Mouse (Mus musculus) hindbrain, embryonic 13.5 days (tissue): Measurements from ENCODE around the gene Olfr243. TPM values are rescaled to one million over a fixed set of nuclear protein-coding genes. Genes with fewer than 3 reads are reported as not detected.

Experiments
- polyA plus RNA-seq: library from polyadenylated mRNA; unstranded; fragments of >200 nt; fragmentation: Nextera tagmentation; extraction: Ambion mirVana; gene quantifications from 2 replicates; pipeline ENCODE4 v1.2.1, GENCODE M21; 2015

The Olfr243 gene
- polyA plus RNA-seq, 1 experiment from 2014 or later, result not detected

Other genes with a start within 250 kb of the Olfr243 start
- not detected in 2 replicates for gene Olfr608, start 244.8 kb upstream of the Olfr243 start, polyA plus RNA-seq
- gene Olfr609, start 216.6 kb upstream of the Olfr243 start, polyA plus RNA-seq, result not detected in 2 replicates
- not detected in 2 replicates for gene Olfr610, start 202.5 kb upstream of the Olfr243 start, polyA plus RNA-seq
- not detected in 2 replicates for gene Olfr611, start 193.8 kb upstream of the Olfr243 start, polyA plus RNA-seq
- gene Olfr612, start 172.0 kb upstream of the Olfr243 start, polyA plus RNA-seq, result not detected in 2 replicates
- not detected in 2 replicates for gene Olfr613, start 166.6 kb upstream of the Olfr243 start, polyA plus RNA-seq
- gene Olfr615, start 158.6 kb upstream of the Olfr243 start, polyA plus RNA-seq, result not detected in 2 replicates
- gene Olfr616, start 145.5 kb upstream of the Olfr243 start, polyA plus RNA-seq, result not detected in 2 replicates
- not detected in 2 replicates for gene Olfr617, start 141.6 kb upstream of the Olfr243 start, polyA plus RNA-seq
- 0.21 TPM in 1 of 2 replicates, not detected in the other for gene Olfr618, start 124.6 kb upstream of the Olfr243 start, polyA plus RNA-seq
- gene Olfr619, start 114.1 kb upstream of the Olfr243 start, polyA plus RNA-seq, result not detected in 2 replicates
- gene Olfr620, start 102.1 kb upstream of the Olfr243 start, polyA plus RNA-seq, result not detected in 2 replicates
- gene Olfr622, start 72.0 kb upstream of the Olfr243 start, polyA plus RNA-seq, result not detected in 2 replicates
- not detected in 2 replicates for gene Olfr623, start 51.0 kb upstream of the Olfr243 start, polyA plus RNA-seq
- gene Olfr624, start 43.5 kb upstream of the Olfr243 start, polyA plus RNA-seq, result 0.03 TPM in 1 of 2 replicates, not detected in the other
- gene Olfr625-ps1, start 32.0 kb upstream of the Olfr243 start, polyA plus RNA-seq, result not detected in 2 replicates
- gene Olfr628, start 15.7 kb downstream of the Olfr243 start, polyA plus RNA-seq, result not detected in 2 replicates
- gene Olfr629, start 30.3 kb downstream of the Olfr243 start, polyA plus RNA-seq, result not detected in 2 replicates
- not detected in 2 replicates for gene Olfr630, start 42.7 kb downstream of the Olfr243 start, polyA plus RNA-seq
- gene Olfr69, start 56.9 kb downstream of the Olfr243 start, polyA plus RNA-seq, result not detected in 2 replicates
- not detected in 2 replicates for gene Olfr68, start 65.0 kb downstream of the Olfr243 start, polyA plus RNA-seq
- gene Olfr67, start 77.2 kb downstream of the Olfr243 start, polyA plus RNA-seq, result not detected in 2 replicates
- 996 and 1,160 TPM in 2 replicates for gene Hbb-bt, start 99.3 kb downstream of the Olfr243 start, polyA plus RNA-seq
- 2,000 and 2,305 TPM in 2 replicates for gene Hbb-bs, start 113.4 kb downstream of the Olfr243 start, polyA plus RNA-seq
- gene Hbb-bh2, start 125.8 kb downstream of the Olfr243 start, polyA plus RNA-seq, result not detected in 2 replicates
- gene Hbb-bh1, start 128.5 kb downstream of the Olfr243 start, polyA plus RNA-seq, result 43.8 and 70.4 TPM in 2 replicates
- gene Hbb-y, start 138.5 kb downstream of the Olfr243 start, polyA plus RNA-seq, result 4,283 and 4,441 TPM in 2 replicates
- gene Olfr66, start 171.6 kb downstream of the Olfr243 start, polyA plus RNA-seq, result not detected in 2 replicates
- not detected in 2 replicates for gene Olfr64, start 179.8 kb downstream of the Olfr243 start, polyA plus RNA-seq
- gene Olfr65, start 188.8 kb downstream of the Olfr243 start, polyA plus RNA-seq, result not detected in 2 replicates
- not detected in 2 replicates for gene Olfr631, start 214.2 kb downstream of the Olfr243 start, polyA plus RNA-seq
- not detected in 2 replicates for gene Olfr632, start 219.7 kb downstream of the Olfr243 start, polyA plus RNA-seq
- gene Olfr633, start 229.8 kb downstream of the Olfr243 start, polyA plus RNA-seq, result not detected in 2 replicates